Mouse (Mus musculus): Measurements from ENCODE around the gene Ivns1abp. TPM values are rescaled to one million over a fixed set of nuclear protein-coding genes. Genes with fewer than 3 reads are reported as not detected.
A peak's percentile ranks its signal among the peaks of the same experiment; 100 is the strongest.
"Not testable (repeated sequence)": the region's sequence is repeated elsewhere in the genome, so short reads cannot be mapped to it uniquely, and the experiment has no call there.

Ivns1abp gene
- total RNA-seq (2021): 10 to 100 TPM; 86.8 to 99.2 TPM

GRCm38 (mm10) chr1:151344283-151345108 is at the start of gene Ivns1abp:
Gene Ivns1abp (plus strand): TSS chr1:151344477.
- DNase-seq (ENCODE audit: extremely low spot score in 1 of 2, low spot score in 1 of 2): peak; percentile 86 to 93

GRCm38 (mm10) chr1:151295486-151295885 is 48.8 kb upstream of the Ivns1abp start:
- DNase-seq (ENCODE audit: extremely low spot score in 1 of 2, low spot score in 1 of 2): no peak

- DNase-seq (ENCODE audit: extremely low spot score in 1 of 2, low spot score in 1 of 2): no peak
These were observed 47.7 kb upstream of the Ivns1abp start for GRCm38 (mm10) chr1:151296621-151297020.

DNA sequence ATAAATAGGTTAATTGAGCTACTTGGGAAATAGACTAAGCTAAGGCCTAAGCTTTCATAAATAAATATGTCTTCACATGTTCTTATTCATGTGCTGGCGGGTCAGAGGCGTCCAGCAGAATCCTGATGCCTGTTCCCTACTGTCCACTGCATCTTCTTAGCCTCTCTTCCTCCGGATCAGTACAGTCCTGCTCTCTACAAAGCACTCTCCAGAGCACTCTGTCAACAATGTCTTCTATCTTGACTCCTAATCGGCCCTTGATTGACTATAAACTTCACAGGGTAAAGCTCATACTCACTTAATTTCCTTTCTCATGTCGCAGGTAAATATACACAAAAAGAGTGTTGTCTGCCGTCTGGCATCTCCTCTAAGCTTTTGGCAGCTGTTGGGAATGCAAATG is 47.3 kb upstream of the Ivns1abp start:
- DNase-seq (ENCODE audit: extremely low spot score in 1 of 2, low spot score in 1 of 2): no peak

DNA sequence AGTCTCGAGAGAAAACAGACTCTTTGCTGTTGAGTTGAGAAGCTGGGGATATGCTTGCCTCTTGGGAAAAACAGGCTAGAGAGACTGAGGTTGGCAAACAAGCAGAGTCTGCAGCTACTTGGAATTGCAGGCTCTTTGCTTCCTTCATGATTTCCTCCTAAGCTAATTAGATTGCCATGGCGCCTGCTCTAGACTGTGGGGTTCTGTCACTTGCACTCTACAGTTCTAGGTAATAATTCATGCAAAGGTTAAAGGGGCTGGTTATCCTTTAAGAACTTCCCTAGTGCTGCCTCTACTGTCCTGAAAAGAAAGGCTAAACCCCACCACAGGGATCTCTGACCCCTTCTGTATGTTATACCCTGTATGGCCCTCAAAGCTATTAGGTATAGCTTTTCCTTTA is 46.7 kb upstream of the Ivns1abp start:
- DNase-seq (ENCODE audit: extremely low spot score in 1 of 2, low spot score in 1 of 2): no peak

- DNase-seq (ENCODE audit: extremely low spot score in 1 of 2, low spot score in 1 of 2): no peak
These were observed 42.8 kb upstream of the Ivns1abp start for GRCm38 (mm10) chr1:151301456-151301855.

GRCm38 (mm10) chr1:151301904-151302303 is 42.4 kb upstream of the Ivns1abp start:
- no peak for DNase-seq (ENCODE audit: extremely low spot score in 1 of 2, low spot score in 1 of 2)

- no peak for DNase-seq (ENCODE audit: extremely low spot score in 1 of 2, low spot score in 1 of 2)
These were observed 41.0 kb upstream of the Ivns1abp start for GRCm38 (mm10) chr1:151303265-151303664.

DNA sequence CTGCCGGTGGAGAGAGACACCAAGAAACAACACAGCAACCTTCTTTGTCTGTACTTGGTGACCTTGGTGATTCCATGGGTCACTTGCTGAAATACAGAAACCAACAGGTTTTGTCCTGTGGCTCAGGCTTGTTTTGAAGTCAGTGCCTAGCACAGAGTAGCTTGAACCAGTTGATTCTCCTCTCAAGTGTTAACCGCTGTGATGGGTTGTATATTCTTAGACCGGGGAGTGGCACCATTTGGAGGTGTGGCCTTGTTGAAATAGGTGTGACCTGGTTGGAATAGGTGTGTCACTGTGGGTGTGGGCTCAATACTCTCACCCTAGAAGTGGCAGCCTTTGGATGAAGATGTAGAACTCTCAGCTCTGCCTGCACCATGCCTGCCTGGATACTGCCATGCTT is 39.3 kb upstream of the Ivns1abp start:
- not testable (repeated sequence) for DNase-seq (ENCODE audit: extremely low spot score in 1 of 2, low spot score in 1 of 2)

DNA sequence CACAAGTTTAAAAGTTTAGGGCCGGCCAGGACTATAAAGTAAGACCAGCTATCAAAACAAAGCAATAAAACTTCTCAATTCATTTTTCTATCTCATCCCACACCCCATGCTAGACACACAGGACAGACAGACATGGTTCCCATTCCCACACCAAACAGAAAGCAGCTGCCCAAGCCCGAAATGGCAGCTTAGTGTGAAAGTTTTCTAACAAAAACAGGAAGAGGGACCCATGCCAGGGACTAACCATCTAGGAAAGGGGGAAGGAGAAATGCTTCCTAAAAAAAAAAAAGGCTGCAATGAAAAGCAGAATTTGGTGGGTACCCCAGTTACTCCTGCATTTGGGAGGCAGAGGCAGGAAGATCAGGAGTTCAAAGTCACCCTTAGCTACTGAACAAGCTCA is 37.2 kb upstream of the Ivns1abp start:
- no peak for DNase-seq (ENCODE audit: extremely low spot score in 1 of 2, low spot score in 1 of 2)

DNA sequence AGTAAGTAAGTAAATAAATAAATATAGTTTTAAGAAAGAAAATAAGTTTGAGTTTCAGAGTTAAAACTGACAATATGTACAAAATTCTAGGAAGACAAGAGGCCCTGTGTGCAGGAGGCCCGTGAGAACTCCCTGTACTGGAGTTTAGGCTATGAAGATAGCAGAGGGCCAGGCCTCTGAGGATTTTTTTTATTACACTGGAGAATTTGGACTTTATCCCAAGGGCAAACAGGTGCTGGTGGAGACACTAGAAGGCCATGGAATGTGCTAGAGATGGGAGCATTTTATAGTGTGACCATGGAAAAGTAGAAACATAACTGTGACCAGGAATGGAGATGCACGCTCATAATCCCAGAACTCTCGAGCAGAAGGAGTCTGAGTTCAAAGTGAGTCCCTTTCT is 36.5 kb upstream of the Ivns1abp start:
- no peak for DNase-seq (ENCODE audit: extremely low spot score in 1 of 2, low spot score in 1 of 2)

- no peak for DNase-seq (ENCODE audit: extremely low spot score in 1 of 2, low spot score in 1 of 2)
These were observed 35.8 kb upstream of the Ivns1abp start for GRCm38 (mm10) chr1:151308508-151308907.

GRCm38 (mm10) chr1:151310511-151310910 is 33.8 kb upstream of the Ivns1abp start:
- DNase-seq (ENCODE audit: extremely low spot score in 1 of 2, low spot score in 1 of 2): no peak

- DNase-seq (ENCODE audit: extremely low spot score in 1 of 2, low spot score in 1 of 2): no peak
These were observed 32.9 kb upstream of the Ivns1abp start for GRCm38 (mm10) chr1:151311379-151311778.

GRCm38 (mm10) chr1:151319267-151319666 is 25.0 kb upstream of the Ivns1abp start:
- DNase-seq (ENCODE audit: extremely low spot score in 1 of 2, low spot score in 1 of 2): no peak

DNA sequence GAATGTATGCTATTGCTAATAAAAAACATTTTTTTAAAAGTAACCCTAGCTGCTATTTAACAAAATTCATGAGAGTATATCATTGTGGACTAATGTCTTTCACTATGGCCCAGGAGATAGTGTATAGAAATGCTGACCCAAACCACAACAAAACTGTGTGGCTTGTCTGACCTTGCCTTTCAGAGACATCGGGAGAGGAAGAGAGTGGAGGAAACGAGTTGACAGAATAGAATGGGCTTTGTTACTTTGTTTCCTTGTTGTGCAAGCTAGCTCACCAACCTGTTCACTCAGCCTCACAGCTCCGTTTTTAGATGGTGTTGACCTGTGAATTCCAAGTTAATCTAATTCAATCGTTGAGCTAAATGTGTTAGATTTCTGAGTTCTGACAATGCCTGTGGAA is 23.9 kb upstream of the Ivns1abp start:
- no peak for DNase-seq (ENCODE audit: extremely low spot score in 1 of 2, low spot score in 1 of 2)

DNA sequence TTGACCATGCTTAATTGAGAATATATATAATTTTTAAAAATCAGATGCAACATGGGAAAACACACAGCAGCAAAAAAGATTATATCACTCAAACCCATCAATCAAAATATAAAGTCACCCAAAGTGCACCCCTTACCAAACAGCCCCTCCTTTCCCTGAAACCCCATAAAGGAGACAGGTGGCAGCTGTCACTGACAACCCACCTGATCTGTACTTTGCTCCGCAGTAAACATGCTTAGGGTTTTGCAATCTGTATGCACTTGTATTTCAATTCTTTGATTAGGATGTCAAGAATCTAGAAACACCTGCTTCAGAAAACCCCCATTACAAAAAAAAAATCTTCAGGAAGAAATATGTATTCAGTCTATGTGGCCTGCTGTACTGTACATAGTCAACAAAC is 18.9 kb upstream of the Ivns1abp start:
- DNase-seq (ENCODE audit: extremely low spot score in 1 of 2, low spot score in 1 of 2): no peak

DNA sequence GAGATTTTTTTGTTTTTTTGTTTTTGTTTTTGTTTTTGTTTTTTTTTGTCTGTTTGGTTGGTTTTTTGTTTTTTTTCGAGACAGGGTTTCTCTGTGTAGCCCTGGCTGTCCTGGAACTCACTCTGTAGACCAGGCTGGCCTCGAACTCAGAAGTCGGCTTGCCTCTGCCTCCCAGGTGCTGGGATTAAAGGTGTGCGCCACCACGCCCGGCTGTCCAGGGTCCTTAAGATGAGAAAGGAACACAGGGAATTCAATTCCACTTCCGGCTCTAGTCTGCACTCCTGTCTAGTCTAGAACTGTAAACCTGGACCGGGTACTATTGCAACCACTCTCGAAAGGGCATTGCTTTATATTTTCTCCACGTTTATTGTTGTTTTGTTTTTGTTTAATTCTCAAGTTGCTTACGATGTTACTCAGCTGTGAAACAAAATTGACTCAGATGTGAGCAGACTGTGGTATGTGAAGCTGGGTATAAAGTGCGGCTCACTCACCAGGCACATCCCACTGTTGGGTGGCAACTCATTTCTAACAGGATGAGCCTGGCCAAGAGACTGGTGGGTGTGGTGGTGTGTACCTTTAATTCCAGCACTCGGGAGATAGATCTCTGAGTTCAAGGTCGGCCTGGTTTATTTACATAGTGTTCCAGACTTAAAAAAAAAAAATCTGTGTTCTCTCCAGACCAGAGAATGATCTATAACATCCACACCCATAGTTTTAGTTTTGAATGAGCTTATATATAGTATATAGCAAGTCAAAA is 15.8 kb upstream of the Ivns1abp start:
- DNase-seq (ENCODE audit: extremely low spot score in 1 of 2, low spot score in 1 of 2): no peak

DNA sequence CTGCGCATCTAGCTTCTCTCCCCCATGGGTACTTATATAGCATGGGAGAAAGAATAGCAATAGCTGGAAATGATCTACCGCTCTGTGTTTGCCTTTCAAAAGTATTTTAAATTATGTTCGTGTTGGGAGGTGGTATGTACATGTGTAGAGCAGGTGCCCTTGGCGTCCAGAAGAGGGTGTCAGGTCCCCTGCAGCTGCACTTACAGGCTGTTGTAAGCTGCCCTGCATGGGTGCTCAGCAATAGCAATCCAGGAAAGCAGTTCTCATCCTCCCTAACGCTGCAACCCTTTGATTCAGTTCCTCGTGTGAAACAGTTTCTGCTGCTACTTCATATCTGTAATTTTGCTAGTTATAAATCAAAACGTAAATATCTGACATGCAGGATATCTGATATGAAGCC is 14.7 kb upstream of the Ivns1abp start:
- DNase-seq (ENCODE audit: extremely low spot score in 1 of 2, low spot score in 1 of 2): no peak

GRCm38 (mm10) chr1:151332819-151333218 is 11.5 kb upstream of the Ivns1abp start:
- DNase-seq (ENCODE audit: extremely low spot score in 1 of 2, low spot score in 1 of 2): no peak

GRCm38 (mm10) chr1:151338234-151338633 is 6.0 kb upstream of the Ivns1abp start:
- no peak for DNase-seq (ENCODE audit: extremely low spot score in 1 of 2, low spot score in 1 of 2)

GRCm38 (mm10) chr1:151338941-151339340 is 5.3 kb upstream of the Ivns1abp start:
- no peak for DNase-seq (ENCODE audit: extremely low spot score in 1 of 2, low spot score in 1 of 2)
